Mouse (Mus musculus) ES-E14 (cell line): Measurements from ENCODE around the gene Noc2l.

Experiments
- CHD2 ChIP-seq: IDR thresholded peaks from 2 replicates; pipeline ENCODE4 v1.6.1; 2014; ENCODE audit warnings: mild to moderate bottlenecking, low read depth, low read length, inconsistent platforms
- MAFK ChIP-seq: IDR thresholded peaks from 2 replicates; pipeline ENCODE4 v1.6.1; 2014; ENCODE audit warnings: mild to moderate bottlenecking, low read depth, low read length, inconsistent platforms; ENCODE audit not compliant: insufficient read depth
- ZC3H11A ChIP-seq: IDR thresholded peaks from 2 replicates; pipeline ENCODE4 v1.6.1; 2012; ENCODE audit warnings: low read depth, mild to moderate bottlenecking, inconsistent platforms, low read length, borderline replicate concordance

DNA sequence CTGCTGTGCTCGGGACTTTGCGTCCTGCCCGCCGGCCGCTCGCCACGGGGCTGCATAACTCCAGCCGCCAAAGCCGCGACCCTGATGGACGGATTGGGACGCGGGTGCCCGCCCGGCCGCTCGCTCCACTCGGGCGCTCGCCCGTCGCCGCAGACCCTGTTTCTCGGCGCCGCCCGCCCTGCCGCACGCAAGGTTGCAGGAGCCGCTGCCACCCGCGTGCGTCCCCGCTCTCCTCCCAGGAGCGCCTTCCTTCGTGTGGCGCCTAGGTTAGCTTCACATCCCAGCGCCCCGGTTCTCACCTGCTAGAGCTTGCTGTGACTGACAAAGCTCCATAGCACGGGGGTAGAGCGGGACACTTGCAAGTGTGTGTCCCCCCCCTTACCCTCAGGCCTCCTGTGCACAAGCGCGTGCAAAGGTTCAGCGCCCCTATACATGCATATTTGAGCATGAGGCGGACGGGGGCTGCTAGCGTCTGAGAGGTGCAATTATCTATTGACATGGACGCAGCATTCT lies 1.1 kb upstream of the Noc2l start, which contains the start of gene Plekhn1:
- TF ChIP-seq CHD2, result no peak
- no peak for TF ChIP-seq MAFK
- no peak for TF ChIP-seq ZC3H11A
